Mouse (Mus musculus) kidney, embryonic 14.5 days (tissue): Measurements from ENCODE around the gene Tufm. TPM values are rescaled to one million over a fixed set of nuclear protein-coding genes. Genes with fewer than 3 reads are reported as not detected.

Source experiments
- ATAC-seq: fragments of 200-750 bp; cut with Nextera tagmentation; 2 replicates; pipeline ENCODE4 v1.8.0; 2017; ENCODE audit warnings: moderate number of reproducible peaks, mild to moderate bottlenecking, moderate TSS enrichment, moderate library complexity; ENCODE audit not compliant: low FRiP score, low TSS enrichment
- H3K27ac ChIP-seq: fragments of 300-500 bp; sonication (generic); 2 replicates; pipeline ENCODE4 v1.5.1; 2014; ENCODE audit warnings: low read depth, mild to moderate bottlenecking, low read length, moderate library complexity, mixed read lengths
- H3K27me3 ChIP-seq: fragments of 300-500 bp; sonication (generic); 2 replicates; pipeline ENCODE4 v1.6.1; 2014; ENCODE audit warnings: mild to moderate bottlenecking, low read length; ENCODE audit not compliant: control insufficient read depth, insufficient read depth
- H3K36me3 ChIP-seq: fragments of 300-500 bp; sonication (generic); 2 replicates; pipeline ENCODE4 v1.6.1; 2014; ENCODE audit warnings: low read length, mixed read lengths; ENCODE audit not compliant: control insufficient read depth, insufficient read depth
- H3K4me1 ChIP-seq: fragments of 300-500 bp; sonication (generic); 2 replicates; pipeline ENCODE4 v1.6.1; 2014; ENCODE audit warnings: low read length, mixed read lengths; ENCODE audit not compliant: control insufficient read depth, insufficient read depth
- H3K4me2 ChIP-seq: fragments of 300-500 bp; sonication (generic); replicated peaks from 2 replicates; pipeline ENCODE4 v1.6.1; 2014; ENCODE audit warnings: low read depth, mild to moderate bottlenecking, low read length
- H3K4me3 ChIP-seq: fragments of 300-500 bp; sonication (generic); 2 replicates; pipeline ENCODE4 v1.5.1; 2014; ENCODE audit warnings: mild to moderate bottlenecking, low read length
- H3K9ac ChIP-seq: fragments of 300-500 bp; sonication (generic); 2 replicates; pipeline ENCODE4 v1.6.1; 2014; ENCODE audit warnings: low read depth, mild to moderate bottlenecking, low read length, moderate library complexity
- H3K9me3 ChIP-seq: fragments of 300-500 bp; sonication (generic); 2 replicates; pipeline ENCODE4 v1.6.1; 2016; ENCODE audit warnings: low read length; ENCODE audit not compliant: control insufficient read depth
- WGBS: fragments of 180-500 bp; shearing (Covaris S2); extraction: QIAGEN DNeasy Blood & Tissue Kit; methylation state at CpG from one replicate; pipeline ENCODE4 v1.1.7; 2014; 5-methylcytosine and 5-hydroxymethylcytosine counted together
- polyA plus RNA-seq: library from polyadenylated mRNA; unstranded; fragments of >200 nt; fragmentation: Nextera tagmentation; extraction: Ambion mirVana; gene quantifications from 2 replicates; pipeline ENCODE4 v1.2.1, GENCODE M21; 2014

The Tufm gene
- 145 and 159 TPM in 2 replicates for polyA plus RNA-seq

- peaks cover 34% of the 10 kb centered on the region for H3K36me3 ChIP-seq
- H3K4me1 ChIP-seq: 0 out of 2 replicates have a peak, but pooled peaks cover 5% of the 10 kb centered on the region
- peak; percentile 93 for ATAC-seq
- no peaks in the 10 kb centered on the region for H3K9me3 ChIP-seq
- H3K4me2 ChIP-seq: peak within 1 kb of the TSS; percentile 92
- H3K9ac ChIP-seq: peak within 1 kb of the TSS; percentile 66
- peak within 1 kb of the TSS; percentile 58 for H3K4me3 ChIP-seq
- peak within 1 kb of the TSS; percentile 44; the same call in 1 of the 2 replicates for H3K27ac ChIP-seq
- no peaks in the 10 kb centered on the region for H3K27me3 ChIP-seq
- WGBS: under 1% methylated on average over 32 of the region's 32 CpGs
These were observed at the start of gene Tufm for GRCm38 (mm10) chr7:126487052-126487483. Gene Tufm, plus strand, starts transcription at chr7:126487361.

GRCm38 (mm10) chr7:126440134-126440533, 47.0 kb upstream of the Tufm start:
- ATAC-seq: no peak
- 85% methylated on average over 9 of the region's 9 CpGs for WGBS
- Histone ChIP-seq H3K27me3 (no peaks in the 10 kb centered on the region), H3K36me3 (peaks cover 20% of the 10 kb centered on the region), H3K4me3 (no peak overlapping the region), H3K27ac (no peak overlapping the region), H3K4me1 (no peaks in the 10 kb centered on the region), H3K9ac (no peak overlapping the region), H3K4me2 (no peak overlapping the region), H3K9me3 (no peaks in the 10 kb centered on the region)

- Histone ChIP-seq H3K4me2 (no peak overlapping the region), H3K27ac (no peak overlapping the region), H3K4me3 (no peak overlapping the region), H3K9me3 (no peaks in the 10 kb centered on the region), H3K36me3 (peaks cover 44% of the 10 kb centered on the region), H3K27me3 (no peaks in the 10 kb centered on the region), H3K4me1 (no peaks in the 10 kb centered on the region), H3K9ac (no peak overlapping the region)
- 97% methylated on average over 10 of the region's 10 CpGs for WGBS
- no peak for ATAC-seq
These were observed 43.2 kb upstream of the Tufm start for GRCm38 (mm10) chr7:126443997-126444396.

- Histone ChIP-seq H3K36me3 (peaks cover 40% of the 10 kb centered on the region), H3K4me3 (no peak overlapping the region), H3K9me3 (no peaks in the 10 kb centered on the region), H3K4me1 (no peaks in the 10 kb centered on the region), H3K27ac (no peak overlapping the region), H3K27me3 (no peaks in the 10 kb centered on the region), H3K4me2 (no peak overlapping the region), H3K9ac (no peak overlapping the region)
- WGBS: 95% methylated on average over 9 of the region's 9 CpGs
- 0 out of 2 replicates have a peak, but pooled peaks have one; percentile 30 for ATAC-seq
These were observed 42.6 kb upstream of the Tufm start for GRCm38 (mm10) chr7:126444536-126444935.

- H3K36me3 ChIP-seq: peaks cover 37% of the 10 kb centered on the region
- no peak overlapping the region for H3K4me3 ChIP-seq
- H3K4me2 ChIP-seq: no peak overlapping the region
- no peak overlapping the region for H3K9ac ChIP-seq
- 92% methylated on average over 15 of the region's 15 CpGs for WGBS
- no peaks in the 10 kb centered on the region for H3K9me3 ChIP-seq
- no peak overlapping the region for H3K27ac ChIP-seq
- ATAC-seq: no peak
- H3K4me1 ChIP-seq: no peaks in the 10 kb centered on the region
- H3K27me3 ChIP-seq: no peaks in the 10 kb centered on the region
These were observed 41.9 kb upstream of the Tufm start for GRCm38 (mm10) chr7:126445104-126445815.

GRCm38 (mm10) chr7:126446217-126446616, 40.9 kb upstream of the Tufm start:
- no peak overlapping the region for H3K4me2 ChIP-seq
- H3K4me3 ChIP-seq: no peak overlapping the region
- H3K9me3 ChIP-seq: no peaks in the 10 kb centered on the region
- H3K4me1 ChIP-seq: no peaks in the 10 kb centered on the region
- no peak overlapping the region for H3K27ac ChIP-seq
- 91% methylated on average over 21 of the region's 21 CpGs for WGBS
- ATAC-seq: no peak
- peaks cover 37% of the 10 kb centered on the region for H3K36me3 ChIP-seq
- H3K27me3 ChIP-seq: no peaks in the 10 kb centered on the region
- no peak overlapping the region for H3K9ac ChIP-seq

GRCm38 (mm10) chr7:126448481-126448880, 38.7 kb upstream of the Tufm start:
- Histone ChIP-seq H3K27ac (no peak overlapping the region), H3K4me3 (no peak overlapping the region), H3K27me3 (no peaks in the 10 kb centered on the region), H3K4me2 (no peak overlapping the region), H3K9ac (no peak overlapping the region), H3K9me3 (no peaks in the 10 kb centered on the region), H3K4me1 (no peaks in the 10 kb centered on the region), H3K36me3 (peaks cover 37% of the 10 kb centered on the region)
- 91% methylated on average over 19 of the region's 19 CpGs for WGBS
- no peak for ATAC-seq

- WGBS: 92% methylated on average over 18 of the region's 18 CpGs
- H3K9me3 ChIP-seq: no peaks in the 10 kb centered on the region
- no peaks in the 10 kb centered on the region for H3K27me3 ChIP-seq
- H3K9ac ChIP-seq: no peak overlapping the region
- H3K4me3 ChIP-seq: no peak overlapping the region
- peaks cover 27% of the 10 kb centered on the region; the same call in 1 of the 2 replicates for H3K36me3 ChIP-seq
- H3K27ac ChIP-seq: no peak overlapping the region
- no peaks in the 10 kb centered on the region for H3K4me1 ChIP-seq
- H3K4me2 ChIP-seq: no peak overlapping the region
- ATAC-seq: no peak
These were observed 37.2 kb upstream of the Tufm start for GRCm38 (mm10) chr7:126449991-126450390.

- Histone ChIP-seq H3K9ac (no peak overlapping the region), H3K36me3 (peaks cover 21% of the 10 kb centered on the region; the same call in 1 of the 2 replicates), H3K4me2 (no peak overlapping the region), H3K4me1 (no peaks in the 10 kb centered on the region), H3K27me3 (no peaks in the 10 kb centered on the region), H3K27ac (no peak overlapping the region), H3K9me3 (no peaks in the 10 kb centered on the region), H3K4me3 (no peak overlapping the region)
- ATAC-seq: no peak
- WGBS: 92% methylated on average over 6 of the region's 6 CpGs
These were observed 36.5 kb upstream of the Tufm start for GRCm38 (mm10) chr7:126450641-126451040.
